Mouse (Mus musculus) kidney, adult 2 months (tissue): ENCODE measurements around the gene Zic3. TPM values are rescaled to one million over a fixed set of nuclear protein-coding genes. Genes with fewer than 3 reads are reported as not detected.

Source experiments
- DNase-seq: peaks from one replicate; pipeline ENCODE4 v3.0.0; 2021
- H3K27ac ChIP-seq: fragments of 200-500 bp; 2 replicates; pipeline ENCODE4 v1.5.1; 2012; ENCODE audit warnings: low read depth, low read length, control low read depth, inconsistent platforms; ENCODE audit not compliant: insufficient read depth
- H3K27me3 ChIP-seq: fragments of 200-500 bp; replicated peaks from 2 replicates; pipeline ENCODE4 v1.6.1; 2012; ENCODE audit warnings: mild to moderate bottlenecking, moderate library complexity, low read length, inconsistent platforms; ENCODE audit not compliant: control insufficient read depth, insufficient read depth
- H3K36me3 ChIP-seq: fragments of 200-500 bp; 2 replicates; pipeline ENCODE4 v1.6.1; 2012; ENCODE audit warnings: mild to moderate bottlenecking, moderate library complexity, low read length, inconsistent platforms; ENCODE audit not compliant: control insufficient read depth, insufficient read depth
- H3K4me1 ChIP-seq: fragments of 200-500 bp; 2 replicates; pipeline ENCODE4 v1.6.1; 2011; ENCODE audit warnings: low read length; ENCODE audit not compliant: control insufficient read depth, insufficient read depth
- H3K4me3 ChIP-seq: fragments of 200-500 bp; 2 replicates; pipeline ENCODE4 v1.5.1; 2011; ENCODE audit warnings: mild to moderate bottlenecking, low read depth, low read length, control low read depth; ENCODE audit not compliant: insufficient read depth
- CTCF ChIP-seq: fragments of 200-500 bp; conservative IDR thresholded peaks from 2 replicates; pipeline ENCODE4 v1.5.1; 2011; ENCODE audit warnings: low read depth, mild to moderate bottlenecking, control low read depth, low read length, moderate library complexity, mixed read lengths; ENCODE audit not compliant: insufficient read depth, insufficient read length
- POLR2A ChIP-seq: fragments of 200-500 bp; IDR thresholded peaks from one replicate; pipeline ENCODE4 v1.6.1; 2011; ENCODE audit warnings: low read depth, low read length, control low read depth
- WGBS: fragments of 180-500 bp; shearing (Covaris S2); methylation state at CpG from one replicate; pipeline ENCODE4 v1.1.7; 2018; 5-methylcytosine and 5-hydroxymethylcytosine counted together
- polyA plus RNA-seq: library from polyadenylated mRNA; depleted of rRNA; stranded (reverse); fragments of >200 nt; gene quantifications from 2 replicates; pipeline ENCODE4 v1.2.3, GENCODE M21; 2012; rRNA removed

Gene Zic3
- polyA plus RNA-seq = not detected in 2 replicates

- H3K36me3 ChIP-seq = no peaks in the 10 kb centered on the region
- H3K27ac ChIP-seq = no peak within 1 kb of the TSS
- no peaks in the 10 kb centered on the region for H3K4me1 ChIP-seq
- 90% methylated on average over 2 of the region's 2 CpGs for WGBS
- DNase-seq = no peak
- no peaks in the 10 kb centered on the region for H3K27me3 ChIP-seq
- TF ChIP-seq POLR2A (no peak), CTCF (no peak)
- no peak within 1 kb of the TSS for H3K4me3 ChIP-seq
These were observed at the start of gene Zic3 for GRCm38 (mm10) chrX:58022400-58022799. TSS of gene Zic3 (plus strand) at chrX:58022700.

GRCm38 (mm10) chrX:57982351-57982750 is 40.1 kb upstream of the Zic3 start:
- TF ChIP-seq CTCF (no peak), POLR2A (no peak)
- Histone ChIP-seq H3K27me3 (no peaks in the 10 kb centered on the region), H3K4me1 (no peaks in the 10 kb centered on the region), H3K36me3 (no peaks in the 10 kb centered on the region), H3K27ac (no peak overlapping the region), H3K4me3 (no peak overlapping the region)
- no peak for DNase-seq
- WGBS = 68% methylated on average over 4 of the region's 4 CpGs

GRCm38 (mm10) chrX:57987455-57988109 is 34.9 kb upstream of the Zic3 start:
- no peak for DNase-seq

GRCm38 (mm10) chrX:58013391-58013790 is 9.1 kb upstream of the Zic3 start:
- DNase-seq = no peak
- no peaks in the 10 kb centered on the region for H3K4me1 ChIP-seq
- TF ChIP-seq CTCF (no peak), POLR2A (no peak)
- no peak overlapping the region for H3K4me3 ChIP-seq
- 77% methylated on average over 5 of the region's 5 CpGs for WGBS
- H3K27me3 ChIP-seq = no peaks in the 10 kb centered on the region; the same call in 1 of the 2 replicates
- no peak overlapping the region for H3K27ac ChIP-seq
- H3K36me3 ChIP-seq = no peaks in the 10 kb centered on the region

More at GRCm38 (mm10) chrX:57987455-57988109, 34.9 kb upstream of the Zic3 start:
- no peaks in the 10 kb centered on the region for H3K36me3 ChIP-seq
- H3K4me1 ChIP-seq = no peaks in the 10 kb centered on the region
- no peak overlapping the region for H3K27ac ChIP-seq
- no peaks in the 10 kb centered on the region for H3K27me3 ChIP-seq
- TF ChIP-seq CTCF = no peak
- TF ChIP-seq POLR2A = no peak
- no peak overlapping the region for H3K4me3 ChIP-seq
- 67% methylated on average over 10 of the region's 10 CpGs for WGBS

- TF ChIP-seq POLR2A (no peak), CTCF (no peak)
- DNase-seq = no peak
- no peaks in the 10 kb centered on the region; the same call in 1 of the 2 replicates for H3K27me3 ChIP-seq
- H3K4me1 ChIP-seq = no peaks in the 10 kb centered on the region
- H3K27ac ChIP-seq = no peak overlapping the region
- H3K36me3 ChIP-seq = no peaks in the 10 kb centered on the region
- 17% methylated on average over 12 of the region's 12 CpGs for WGBS
- no peak overlapping the region for H3K4me3 ChIP-seq
These were observed 8.4 kb upstream of the Zic3 start for GRCm38 (mm10) chrX:58014093-58014492.

- 15% methylated on average over 13 of the region's 13 CpGs for WGBS
- DNase-seq = no peak
- Histone ChIP-seq H3K4me1 (no peaks in the 10 kb centered on the region), H3K27me3 (no peaks in the 10 kb centered on the region; the same call in 1 of the 2 replicates), H3K4me3 (no peak overlapping the region), H3K27ac (no peak overlapping the region), H3K36me3 (no peaks in the 10 kb centered on the region)
- no peak for TF ChIP-seq POLR2A
These were observed 7.7 kb upstream of the Zic3 start for GRCm38 (mm10) chrX:58014761-58015160.

- Histone ChIP-seq H3K36me3 (no peaks in the 10 kb centered on the region), H3K4me3 (no peak overlapping the region), H3K27ac (no peak overlapping the region), H3K27me3 (no peaks in the 10 kb centered on the region; the same call in 1 of the 2 replicates), H3K4me1 (no peaks in the 10 kb centered on the region)
- no peak for DNase-seq
- TF ChIP-seq CTCF (no peak), POLR2A (no peak)
- WGBS = 2% methylated on average over 29 of the region's 29 CpGs
These were observed 7.1 kb upstream of the Zic3 start for GRCm38 (mm10) chrX:58015336-58015945.
